Mouse (Mus musculus): ENCODE results near the gene Slc30a2.

GRCm38 (mm10) chr4:134356591-134357460 is 13.8 kb downstream of the Slc30a2 start:
- peak; percentile 95 for TF ChIP-seq CTCF (IDR thresholded peaks at IDR 0.05; ENCODE audit: low read depth)
- TF ChIP-seq EP300 (IDR thresholded peaks at IDR 0.05; ENCODE audit: low read depth), result no peak

All from heart, postnatal 0 days (tissue).